Mouse (Mus musculus) cerebellum, adult 11-12 months (tissue): ENCODE data around the gene Dars2.

Source experiments
- DNase-seq: peaks from one replicate; pipeline ENCODE4 v3.0.0; 2022

The Dars2 gene

GRCm38 (mm10) chr1:161070352-161071271 is at the start of gene Dars2, which contains the start of gene Cenpl:
Gene Dars2 (minus strand): TSS chr1:161070658.
Gene Cenpl (plus strand): TSS chr1:161070713.
- DNase-seq: peak; percentile 94

DNA sequence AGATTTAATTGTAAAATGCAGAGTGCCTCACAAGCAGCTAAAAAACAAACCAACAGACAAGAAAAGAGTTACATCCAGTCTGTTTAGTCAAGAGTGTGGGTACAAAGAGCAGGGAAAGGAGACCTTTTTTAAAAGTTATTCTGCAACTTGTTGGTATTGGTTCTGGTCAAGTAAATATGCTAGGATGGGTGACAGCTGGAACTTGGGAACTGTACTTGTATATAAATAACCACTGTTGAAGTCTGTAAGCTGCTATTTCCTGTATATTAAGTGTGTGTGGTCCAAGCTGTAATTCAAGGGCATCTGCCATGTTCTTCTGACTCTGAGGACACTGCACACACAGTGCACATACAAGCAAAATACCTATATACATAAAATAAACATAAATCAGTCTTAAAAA is 44.1 kb upstream of the Dars2 start:
- no peak for DNase-seq

GRCm38 (mm10) chr1:161109216-161109615 is 38.8 kb upstream of the Dars2 start:
- DNase-seq: no peak

DNA sequence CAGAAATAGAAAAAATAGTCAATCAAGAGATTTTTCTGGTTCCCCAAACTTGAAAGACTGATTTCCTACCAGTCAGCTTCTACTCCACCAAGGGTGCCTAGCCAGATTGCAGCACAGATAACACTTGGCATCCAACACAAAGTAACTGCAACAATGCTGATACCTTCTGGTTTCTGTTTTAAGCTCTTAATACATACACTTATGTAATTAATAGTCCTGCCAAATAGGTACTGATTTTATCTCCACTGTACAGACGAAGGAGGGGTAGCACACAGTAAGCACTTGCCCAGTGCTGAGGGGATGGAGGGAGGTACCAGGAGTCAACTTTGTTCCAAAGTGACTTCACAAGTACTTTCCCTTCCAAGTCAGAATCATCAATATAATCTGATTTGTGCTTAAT is 33.4 kb upstream of the Dars2 start:
- no peak for DNase-seq

- DNase-seq: no peak
These were observed 29.4 kb upstream of the Dars2 start for GRCm38 (mm10) chr1:161099721-161100405.

GRCm38 (mm10) chr1:161077243-161077642 is 6.8 kb upstream of the Dars2 start:
- DNase-seq: no peak

DNA sequence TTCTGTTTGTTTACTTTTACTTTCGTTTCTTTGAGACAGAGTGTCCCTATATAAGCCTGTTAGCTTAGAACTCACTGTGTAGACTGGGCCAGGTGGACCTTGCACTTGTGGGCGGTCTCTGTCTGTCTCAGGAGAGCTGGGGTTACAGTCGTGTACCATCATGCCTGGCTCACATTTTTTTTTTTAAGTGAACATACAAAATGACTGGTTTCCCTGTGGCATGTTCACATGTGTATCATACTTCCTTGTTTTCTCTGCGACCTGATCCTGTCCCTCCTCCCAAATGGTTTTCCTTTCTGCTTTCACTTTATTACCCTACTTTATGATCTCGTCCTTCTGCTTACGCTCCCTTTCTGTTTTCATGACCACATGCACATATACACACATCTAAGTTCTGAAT is 5.8 kb upstream of the Dars2 start:
- no peak for DNase-seq

DNA sequence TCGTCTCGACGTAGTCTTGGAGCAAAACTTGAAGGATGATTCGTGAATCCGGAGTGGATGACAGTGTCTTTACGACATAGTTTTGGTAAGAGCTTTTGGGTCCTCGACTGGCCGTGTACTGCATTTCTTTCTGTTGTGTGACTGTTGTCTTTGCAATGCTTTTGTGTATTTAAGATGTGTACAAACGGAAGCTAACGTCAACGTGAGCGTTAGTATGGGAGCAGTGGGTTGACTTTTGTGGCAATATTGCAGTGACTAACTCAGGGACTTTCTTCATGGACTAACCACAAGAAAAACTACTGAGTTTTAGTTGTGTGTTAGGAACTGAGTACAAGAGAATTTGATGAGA is 788 bp upstream of the Dars2 start:
- DNase-seq: no peak

DNA sequence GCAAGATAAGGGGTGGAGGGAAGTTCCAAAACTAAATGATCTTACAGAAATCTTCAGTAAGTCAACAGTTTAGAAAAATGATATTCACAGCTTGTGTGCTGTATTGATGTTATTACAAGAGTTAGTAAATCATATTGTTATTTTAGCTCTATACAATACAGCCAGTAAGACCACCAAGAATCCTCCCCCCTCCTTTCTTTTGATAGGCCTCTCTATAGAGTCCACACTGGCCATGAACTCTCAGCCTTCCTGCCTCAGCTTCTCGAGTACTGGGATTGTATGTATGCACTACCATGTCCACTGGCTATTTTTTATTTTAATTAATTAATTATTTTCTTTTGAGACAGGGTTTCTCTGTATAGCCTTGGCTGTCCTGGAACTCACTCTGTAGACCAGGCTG is 7.1 kb downstream of the Dars2 start:
- no peak for DNase-seq

DNA sequence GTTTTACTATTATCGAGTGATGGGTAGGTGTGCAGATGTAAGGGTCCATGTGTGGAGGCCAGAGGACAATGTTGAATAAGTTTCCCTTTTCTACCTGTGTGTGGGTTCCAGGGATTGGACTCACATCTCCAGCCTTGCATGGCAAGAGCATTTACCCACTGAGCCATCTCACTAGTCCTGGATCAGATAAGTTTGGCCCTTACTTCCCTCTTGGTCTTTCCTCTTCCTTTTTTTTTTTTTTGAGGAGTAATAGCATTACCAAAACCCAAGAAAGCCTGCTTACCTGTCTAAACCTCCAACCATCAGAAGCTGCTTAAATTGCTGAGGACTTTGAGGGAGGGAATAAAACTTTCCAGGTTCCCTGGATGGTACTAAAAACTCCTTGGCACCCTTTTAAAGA is 13.3 kb downstream of the Dars2 start:
- no peak for DNase-seq

DNA sequence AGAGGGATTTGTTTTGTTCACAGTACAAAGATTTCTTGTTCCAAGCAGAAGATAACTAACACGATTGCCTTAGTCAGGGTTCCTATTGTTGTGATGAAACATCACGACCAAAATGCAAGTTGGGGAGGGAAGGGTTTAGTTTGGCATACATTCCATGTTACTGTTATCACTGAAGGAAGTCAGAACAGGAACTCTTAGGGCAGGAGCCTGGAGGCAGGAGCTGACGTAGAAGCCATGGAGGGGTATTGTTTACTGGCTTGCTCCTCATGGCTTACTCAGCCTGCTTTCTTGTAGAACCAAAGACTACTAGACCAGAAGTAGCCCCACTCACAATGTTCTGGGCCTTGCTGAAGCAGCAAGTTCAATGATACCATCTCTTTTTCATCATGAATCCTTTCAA is 23.5 kb downstream of the Dars2 start:
- no peak for DNase-seq

- DNase-seq: no peak
These were observed 29.0 kb downstream of the Dars2 start for GRCm38 (mm10) chr1:161041261-161042020.

- DNase-seq: no peak
These were observed 29.6 kb downstream of the Dars2 start for GRCm38 (mm10) chr1:161040855-161041254.

GRCm38 (mm10) chr1:161040426-161040770 is 30.1 kb downstream of the Dars2 start:
- no peak for DNase-seq

DNA sequence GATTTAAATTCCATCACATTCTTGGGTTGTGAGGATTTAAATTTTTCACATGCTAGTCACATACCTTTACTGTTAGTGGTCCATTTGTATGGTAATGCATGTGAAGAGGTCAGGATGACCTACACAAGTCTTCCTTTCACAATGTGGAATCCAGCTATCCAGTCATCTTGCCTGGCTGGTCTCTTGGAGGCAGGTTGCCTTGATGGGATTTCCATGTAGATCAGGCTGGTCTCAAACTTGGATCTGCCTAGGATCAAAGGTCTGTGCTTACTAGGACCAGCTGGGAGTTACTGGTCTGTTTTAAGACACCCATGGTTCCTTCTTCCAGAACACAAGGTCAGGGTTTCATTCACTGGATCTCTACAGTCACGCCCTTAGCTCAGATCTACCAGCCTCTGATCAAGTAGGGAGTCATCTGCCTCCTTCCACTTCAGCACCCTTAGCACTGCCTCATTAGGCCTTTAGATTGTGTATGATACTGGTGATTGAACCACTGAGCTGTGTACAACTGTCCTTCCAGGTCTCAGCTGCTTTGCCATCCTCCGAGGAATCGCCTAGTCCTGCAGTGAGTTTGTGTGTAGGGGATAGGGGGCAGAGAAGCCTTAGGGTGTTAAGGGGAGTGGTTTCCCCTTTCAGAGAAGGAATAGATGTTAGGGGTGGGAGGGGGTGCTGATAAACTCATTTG is 30.6 kb downstream of the Dars2 start:
- DNase-seq: no peak

DNA sequence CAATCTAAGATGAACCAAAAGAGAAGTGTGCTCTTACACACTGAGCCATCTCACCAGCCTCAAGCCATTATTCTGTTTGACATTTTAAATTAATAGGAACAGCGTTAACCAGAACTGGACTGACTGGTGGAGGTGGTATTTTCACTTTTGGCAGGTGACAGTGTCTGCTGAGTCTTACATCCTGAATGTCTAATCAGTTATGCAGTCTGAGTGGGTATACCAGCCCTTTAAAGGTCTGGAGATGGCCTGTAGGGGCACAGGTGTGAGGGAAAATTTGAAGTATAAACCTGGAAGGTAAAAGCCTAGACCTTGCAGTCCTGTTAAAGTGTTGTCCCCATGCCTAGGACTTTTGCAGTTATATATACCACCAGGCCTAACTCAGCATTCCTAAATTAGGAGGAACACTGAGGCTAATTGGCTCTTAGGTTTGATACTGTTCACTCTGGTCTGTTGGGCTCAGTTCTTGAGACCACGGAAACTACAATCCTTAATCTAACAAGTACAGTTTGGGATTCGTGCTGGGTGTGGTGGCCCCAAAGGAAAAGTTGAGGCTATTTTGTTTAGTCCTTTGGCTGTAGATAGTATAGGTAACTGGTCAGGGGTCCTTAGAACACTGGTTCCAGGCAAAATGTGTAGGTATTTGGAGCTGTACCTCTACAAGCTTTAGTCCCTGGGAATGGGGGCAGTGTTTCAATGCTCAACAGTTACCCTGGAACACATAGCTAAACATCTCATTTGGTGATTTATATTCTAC is 31.3 kb downstream of the Dars2 start:
- DNase-seq: no peak

GRCm38 (mm10) chr1:161038004-161038403 is 32.5 kb downstream of the Dars2 start:
- DNase-seq: no peak

DNA sequence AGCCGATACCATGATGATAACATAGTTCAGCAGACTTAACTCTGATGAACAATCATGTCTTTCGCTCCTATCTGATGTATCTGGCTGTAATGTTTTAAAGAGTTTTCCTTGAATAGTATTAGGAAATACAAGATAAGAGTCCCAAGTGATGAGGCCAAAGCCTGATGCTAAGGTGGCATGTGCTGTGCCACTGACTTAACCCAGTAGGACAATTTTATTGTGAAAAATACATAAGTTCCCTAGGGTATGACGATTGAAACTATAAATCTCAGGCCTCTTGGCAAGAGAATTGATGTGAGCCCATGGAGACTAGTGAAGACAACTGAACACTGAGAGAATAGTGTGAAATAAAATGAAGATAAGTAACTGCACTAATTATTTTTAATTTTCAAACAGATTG is 32.9 kb downstream of the Dars2 start:
- DNase-seq: no peak

DNA sequence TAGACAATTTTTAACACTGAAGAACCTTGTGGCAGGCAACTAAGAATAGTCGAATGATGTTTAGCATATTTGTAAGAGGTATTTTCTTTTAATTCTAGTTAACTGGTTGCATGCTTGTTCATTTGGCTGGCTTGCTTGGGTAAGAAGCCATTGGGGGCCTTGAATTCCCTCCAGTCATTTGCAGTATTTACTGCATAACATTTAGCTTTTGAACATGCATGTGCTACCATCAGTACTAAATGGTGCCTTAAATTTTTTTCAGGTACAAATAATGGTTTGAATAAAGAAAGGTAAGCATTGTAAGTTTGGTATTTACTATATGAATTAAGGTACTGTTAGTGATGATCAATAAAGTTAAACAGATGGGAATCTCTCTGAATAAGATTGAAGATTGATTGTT is 33.4 kb downstream of the Dars2 start:
- no peak for DNase-seq

GRCm38 (mm10) chr1:161036411-161036841 is 34.0 kb downstream of the Dars2 start:
- no peak for DNase-seq

DNA sequence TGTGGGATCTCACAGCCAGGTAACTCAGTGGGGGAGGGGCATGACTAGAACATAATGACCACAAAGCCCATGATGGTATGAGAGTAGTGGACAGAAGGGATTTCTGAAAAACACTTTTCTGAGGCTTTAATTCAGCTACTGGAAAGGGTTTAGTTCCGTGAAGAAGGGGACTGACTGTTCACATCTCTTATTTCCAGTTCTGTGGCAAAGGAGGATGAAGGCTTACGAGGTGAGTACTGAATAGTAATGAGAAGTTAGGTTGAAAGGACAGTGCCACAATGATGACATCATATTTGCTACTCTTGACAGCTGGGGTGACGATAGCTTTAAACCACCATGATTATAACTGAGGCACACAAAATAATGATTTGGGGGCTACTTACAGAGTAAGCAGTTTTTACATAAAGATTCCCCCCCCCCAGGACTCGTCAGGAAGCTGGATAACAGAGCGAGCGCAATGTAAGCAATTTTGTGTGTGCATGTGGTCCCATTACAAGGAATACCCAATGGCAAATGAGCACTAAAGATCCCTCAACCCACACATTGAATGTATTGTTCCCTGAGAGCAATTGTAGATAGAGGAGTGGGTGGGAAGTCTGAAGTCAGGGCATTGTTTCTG is 34.6 kb downstream of the Dars2 start:
- DNase-seq: peak; percentile 34

GRCm38 (mm10) chr1:161035281-161035785 is 35.1 kb downstream of the Dars2 start:
- no peak for DNase-seq
